Mouse (Mus musculus) B cell, adult 62 days (primary cell): ENCODE results near the gene Rangap1. TPM values are rescaled to one million over a fixed set of nuclear protein-coding genes. Genes with fewer than 3 reads are reported as not detected.

Source experiments
- total RNA-seq: library from RNA; stranded (reverse); gene quantifications from 4 replicates; pipeline ENCODE4 v1.2.4, GENCODE M21; 2023

Gene Rangap1
- total RNA-seq, result 62.6 to 67.6 TPM (median 64.9 TPM) in 4 replicates

DNA sequence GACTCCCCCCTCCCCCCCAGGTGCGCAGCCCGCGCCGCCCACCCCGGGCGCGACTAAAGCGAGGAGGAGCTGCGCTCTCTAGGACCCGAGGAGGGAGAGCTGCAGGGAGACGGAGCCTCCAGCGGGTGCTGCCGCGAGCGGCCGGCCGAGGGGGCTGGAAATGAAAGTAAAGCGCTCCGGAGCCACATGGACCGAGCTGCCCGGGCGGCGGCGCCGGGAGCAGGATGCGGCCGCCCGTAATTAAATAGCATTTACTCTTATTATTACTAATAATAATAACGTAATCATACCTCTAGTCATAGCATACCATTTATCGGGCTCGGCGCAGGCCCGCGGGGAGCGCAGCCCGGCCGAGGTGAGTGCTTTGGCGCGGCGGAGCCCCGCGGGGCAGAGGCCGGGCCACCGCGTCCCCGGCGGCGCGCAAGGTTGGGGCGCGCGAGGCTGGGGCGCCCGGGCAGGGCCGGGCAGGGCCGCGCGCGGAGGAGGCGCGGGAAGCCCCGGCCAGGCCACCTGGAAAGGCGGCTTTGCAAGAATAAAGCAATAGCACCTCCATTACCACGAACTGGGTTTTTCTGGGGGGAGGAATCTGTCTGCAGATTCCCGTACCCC, at the start of gene Rangap1, which contains the start of gene Zc3h7b:
Rangap1 (minus strand) TSS at position 539 of the 609 bp plus-strand sequence.
Zc3h7b (plus strand) TSS at position 66 of the 609 bp plus-strand sequence.

GRCm38 (mm10) chr15:81697175-81697574, 48.2 kb downstream of the Rangap1 start, which contains the start of gene Chadl:
TSS of gene Chadl (minus strand) at chr15:81697287.

DNA sequence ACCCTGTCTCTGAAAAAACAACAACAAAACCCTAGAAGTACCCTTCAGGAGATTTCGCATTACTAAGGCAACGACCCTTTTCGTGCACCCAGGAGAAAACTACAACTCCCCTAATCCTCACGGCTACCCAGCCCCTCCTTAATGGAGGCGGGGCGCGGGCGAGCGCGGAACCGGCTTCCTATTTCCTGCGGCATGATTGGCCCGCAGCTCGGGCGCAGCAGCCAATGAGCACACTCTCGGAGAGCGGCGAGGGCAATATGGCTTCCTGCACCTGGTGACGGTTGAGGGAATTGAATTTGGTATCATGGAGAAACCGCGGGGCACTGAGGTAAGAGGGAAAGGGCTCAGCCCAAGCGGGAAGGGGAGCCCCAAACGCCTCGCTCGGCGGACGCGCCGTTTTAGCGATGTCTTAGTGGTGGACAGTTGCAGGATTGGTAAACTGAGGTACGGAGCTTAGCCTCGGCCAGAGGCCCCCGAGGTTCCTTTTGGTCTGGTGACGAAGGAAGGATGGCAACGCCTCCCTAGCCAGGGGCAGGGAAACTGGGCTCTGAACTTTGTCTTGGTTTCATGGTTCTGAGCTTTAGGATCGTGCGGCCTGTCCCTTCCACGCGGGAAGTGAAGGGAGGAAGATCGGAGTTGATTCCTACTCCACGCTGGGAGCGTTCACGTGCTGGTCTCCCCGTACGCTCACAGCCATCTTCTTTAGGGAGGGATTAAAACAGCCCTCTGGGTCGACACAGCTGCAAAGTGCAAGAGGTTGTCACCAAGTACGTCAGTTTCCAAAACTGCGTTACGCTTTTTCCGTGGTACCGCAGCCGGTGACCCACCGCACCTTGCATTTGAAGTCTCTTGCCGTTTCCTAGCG, 81.4 kb downstream of the Rangap1 start, which contains the start of gene L3mbtl2:
L3mbtl2 (plus strand) TSS at position 193 of the 865 bp plus-strand sequence.

Other genes with a start within 250 kb of the Rangap1 start
- gene Ep300, start 160.2 kb downstream of the Rangap1 start, total RNA-seq, result 198 to 215 TPM (median 208 TPM) in 4 replicates
- gene L3mbtl2, start 81.6 kb downstream of the Rangap1 start, total RNA-seq, result 40.4 to 50.6 TPM (median 43.7 TPM) in 4 replicates
- 0.30 to 0.33 TPM in 2 of 4 replicates, not detected in the others for gene Chadl, start 48.2 kb downstream of the Rangap1 start, total RNA-seq
- 40.4 to 47.4 TPM (median 43.2 TPM) in 4 replicates for gene Zc3h7b, start 473 bp downstream of the Rangap1 start, total RNA-seq
- 35.7 to 41.2 TPM (median 37.3 TPM) in 4 replicates for gene Tef, start 56.9 kb upstream of the Rangap1 start, total RNA-seq
- 125 to 130 TPM (median 129 TPM) in 4 replicates for gene Tob2, start 113.3 kb upstream of the Rangap1 start, total RNA-seq
- 50.1 to 64.6 TPM (median 54.5 TPM) in 4 replicates for gene Phf5a, start 126.4 kb upstream of the Rangap1 start, total RNA-seq
- 139 to 153 TPM (median 148 TPM) in 4 replicates for gene Aco2, start 126.8 kb upstream of the Rangap1 start, total RNA-seq
- gene Polr3h, start 180.7 kb upstream of the Rangap1 start, total RNA-seq, result 16.7 to 23.3 TPM (median 20.1 TPM) in 4 replicates
- gene Csdc2, start 191.2 kb upstream of the Rangap1 start, total RNA-seq, result 0.18 to 1.3 TPM (median 0.37 TPM) in 4 replicates
- gene Pmm1, start 215.4 kb upstream of the Rangap1 start, total RNA-seq, result 16.7 to 21.5 TPM (median 20.2 TPM) in 4 replicates
- gene 1700029P11Rik, start 235.0 kb upstream of the Rangap1 start, total RNA-seq, result not detected in 4 replicates
- 23.7 to 31.5 TPM (median 28.5 TPM) in 4 replicates for gene Xrcc6, start 242.3 kb upstream of the Rangap1 start, total RNA-seq